Mouse (Mus musculus) embryonic fibroblast, embryonic 13.5 days (primary cell): ENCODE measurements around the gene Prrc2a.

Source experiments
- CTCF ChIP-seq: IDR thresholded peaks from 2 replicates; pipeline ENCODE4 v1.5.1; 2011; ENCODE audit warnings: mild to moderate bottlenecking, control low read depth, low read length, moderate library complexity, borderline replicate concordance; ENCODE audit not compliant: insufficient read depth
- POLR2A ChIP-seq: IDR thresholded peaks from 2 replicates; pipeline ENCODE4 v1.6.1; 2011; ENCODE audit warnings: low read depth, mild to moderate bottlenecking, control low read depth, low read length, moderate library complexity

DNA sequence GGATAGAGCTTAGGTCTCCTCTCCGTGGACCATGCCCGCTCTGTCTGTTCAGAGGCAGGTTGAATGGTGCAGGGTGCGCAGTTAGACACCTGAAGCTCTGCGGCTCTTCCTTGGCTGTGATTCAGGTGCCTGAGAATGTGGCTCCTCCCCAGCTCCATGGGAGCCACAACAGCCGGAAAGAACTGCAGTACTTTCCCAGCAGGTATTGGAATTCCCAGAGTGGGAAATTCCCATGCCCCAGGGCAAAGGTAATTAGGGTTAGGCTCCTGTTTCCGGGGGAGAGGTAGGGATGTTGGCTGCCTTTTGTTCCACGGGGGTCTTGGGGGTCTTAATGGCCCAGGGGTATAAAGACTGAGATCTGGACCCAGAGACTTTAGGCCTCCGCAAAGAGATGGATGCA is 34.2 kb upstream of the Prrc2a start:
- TF ChIP-seq POLR2A (no peak), CTCF (no peak)
